Mouse (Mus musculus): Measurements from ENCODE around the gene Ctdspl. TPM values are rescaled to one million over a fixed set of nuclear protein-coding genes. Genes with fewer than 3 reads are reported as not detected.

Gene Ctdspl
- total RNA-seq, 2 experiments from 2014 or later: 16.0 to 17.5 TPM

DNA sequence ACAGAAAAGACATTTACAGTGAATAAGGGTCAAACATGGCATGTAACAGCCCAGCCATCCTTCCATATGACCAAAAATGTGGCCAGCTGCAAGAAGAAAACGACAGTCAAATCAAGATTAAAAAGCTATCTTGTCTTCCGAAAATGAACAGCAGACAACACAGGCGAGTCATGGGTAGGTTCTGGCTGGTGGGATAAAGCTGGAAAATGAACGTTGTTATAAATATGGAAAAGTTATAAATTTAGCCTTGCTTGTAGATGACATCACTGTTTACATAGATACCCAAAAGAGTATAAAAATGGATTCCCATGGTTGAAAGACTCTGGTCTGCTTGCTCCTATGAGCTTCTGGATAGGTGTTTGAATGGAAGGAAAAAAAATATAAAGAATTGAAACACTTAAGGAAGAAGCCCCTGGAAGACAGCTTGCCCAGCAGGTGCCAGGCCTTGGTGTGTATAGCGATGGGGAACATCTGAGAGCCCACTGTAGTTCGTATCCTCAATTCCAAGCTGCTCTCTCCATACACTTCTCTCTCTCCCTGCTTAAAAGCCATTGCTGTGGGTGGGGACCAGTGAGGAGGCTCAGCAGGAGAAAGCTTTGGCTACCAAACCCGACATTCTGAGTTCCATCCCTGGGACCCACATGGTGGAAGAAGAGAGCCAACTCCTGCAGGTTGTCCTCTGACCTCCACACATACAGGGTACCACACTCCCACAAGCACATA is 90.7 kb downstream of the Ctdspl start:
- intact Hi-C loops (cut with DNase I): no loop called here
- no peak for DNase-seq

GRCm38 (mm10) chr9:119021731-119022130 is 95.5 kb downstream of the Ctdspl start:
- intact Hi-C loops (cut with DNase I): no loop called here
- DNase-seq: no peak

- no peak for DNase-seq
- intact Hi-C loops (cut with DNase I): no loop called here
Observed at GRCm38 (mm10) chr9:119025263-119025662, 99.0 kb downstream of the Ctdspl start.

DNA sequence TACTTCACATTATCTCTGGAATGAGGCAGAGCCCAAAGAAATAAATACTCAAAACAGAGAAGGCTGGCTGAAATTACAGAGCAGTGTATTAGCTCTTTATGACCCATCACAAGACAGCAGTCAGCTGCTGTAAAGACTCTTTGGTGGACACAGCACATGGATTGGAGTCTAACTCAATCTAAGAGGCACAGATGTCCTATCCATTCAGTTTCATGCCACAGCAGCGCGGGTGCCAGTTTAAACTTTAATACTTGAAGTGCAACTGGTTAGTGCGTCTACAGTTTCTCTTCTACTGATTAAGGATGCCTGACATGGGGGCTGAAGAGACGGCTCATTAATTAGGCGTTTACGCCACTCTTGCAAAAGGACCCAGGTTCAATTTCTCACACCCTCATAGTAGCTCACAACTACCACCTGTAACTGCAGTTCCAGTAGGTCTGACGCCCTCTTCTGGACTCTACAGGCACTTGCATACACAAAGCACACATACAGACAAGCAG is 99.6 kb downstream of the Ctdspl start:
- intact Hi-C loops (cut with DNase I): no loop called here
- DNase-seq: no peak

DNA sequence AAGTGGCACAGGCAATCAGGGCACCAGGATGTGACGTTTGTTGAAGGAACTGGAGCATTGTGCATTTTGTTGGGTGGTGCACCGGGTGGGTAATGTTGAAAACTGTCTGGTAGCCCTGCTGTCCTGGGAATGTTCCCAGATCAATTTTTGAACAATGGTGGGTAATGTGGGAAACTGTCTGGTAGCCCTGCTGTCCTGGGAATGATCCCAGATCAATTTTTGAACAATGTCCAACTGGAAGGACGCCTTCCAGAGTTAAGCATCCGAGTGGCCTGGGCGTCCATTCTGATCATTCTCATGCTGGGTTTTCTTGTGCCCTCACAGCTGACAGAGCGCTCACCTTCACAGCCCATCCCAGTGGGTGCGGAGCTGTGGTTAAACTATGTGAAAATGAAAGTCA is 101.1 kb downstream of the Ctdspl start:
- intact Hi-C loops (cut with DNase I): no loop called here
- DNase-seq: no peak

- intact Hi-C loops (cut with DNase I): loop anchor here (1.0 to 2.0 kb wide), 2 partner anchors 26 to 108 kb away; no protein-coding TSS in a partner anchor
- DNase-seq: no peak
Observed at GRCm38 (mm10) chr9:119028226-119029195, 102.3 kb downstream of the Ctdspl start.

GRCm38 (mm10) chr9:119029568-119029967 is 103.3 kb downstream of the Ctdspl start:
- intact Hi-C loops (cut with DNase I): loop anchor here (1.0 to 2.0 kb wide), 2 partner anchors 27 to 109 kb away; no protein-coding TSS in a partner anchor
- peak; percentile 78 to 81 for DNase-seq

GRCm38 (mm10) chr9:119031038-119031437 is 104.8 kb downstream of the Ctdspl start:
- no peak for DNase-seq
- intact Hi-C loops (cut with DNase I): no loop called here

- peak; percentile 72 to 77 for DNase-seq
- intact Hi-C loops (cut with DNase I): no loop called here
Observed at GRCm38 (mm10) chr9:119031772-119032171, 105.5 kb downstream of the Ctdspl start.

DNA sequence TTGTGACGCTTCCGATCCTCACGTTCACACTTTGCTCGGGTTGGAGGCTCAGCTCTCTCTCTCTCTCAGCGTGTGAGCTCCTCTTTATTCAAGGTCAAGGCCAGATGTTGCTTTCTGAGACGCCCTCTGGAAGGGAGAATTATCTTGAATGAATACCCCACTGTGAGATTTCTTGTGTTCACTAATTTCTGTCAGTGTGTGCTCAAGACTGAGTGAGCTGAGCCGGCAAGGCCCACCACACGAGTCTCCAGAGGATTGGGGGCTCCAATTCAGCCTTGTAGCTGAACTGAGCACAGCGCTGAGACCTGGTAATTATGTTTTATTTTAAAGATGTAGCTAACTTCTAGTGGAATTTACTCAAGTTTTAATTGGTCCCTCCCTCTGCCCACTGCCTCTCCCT is 106.3 kb downstream of the Ctdspl start:
- intact Hi-C loops (cut with DNase I): no loop called here
- DNase-seq: no peak

DNA sequence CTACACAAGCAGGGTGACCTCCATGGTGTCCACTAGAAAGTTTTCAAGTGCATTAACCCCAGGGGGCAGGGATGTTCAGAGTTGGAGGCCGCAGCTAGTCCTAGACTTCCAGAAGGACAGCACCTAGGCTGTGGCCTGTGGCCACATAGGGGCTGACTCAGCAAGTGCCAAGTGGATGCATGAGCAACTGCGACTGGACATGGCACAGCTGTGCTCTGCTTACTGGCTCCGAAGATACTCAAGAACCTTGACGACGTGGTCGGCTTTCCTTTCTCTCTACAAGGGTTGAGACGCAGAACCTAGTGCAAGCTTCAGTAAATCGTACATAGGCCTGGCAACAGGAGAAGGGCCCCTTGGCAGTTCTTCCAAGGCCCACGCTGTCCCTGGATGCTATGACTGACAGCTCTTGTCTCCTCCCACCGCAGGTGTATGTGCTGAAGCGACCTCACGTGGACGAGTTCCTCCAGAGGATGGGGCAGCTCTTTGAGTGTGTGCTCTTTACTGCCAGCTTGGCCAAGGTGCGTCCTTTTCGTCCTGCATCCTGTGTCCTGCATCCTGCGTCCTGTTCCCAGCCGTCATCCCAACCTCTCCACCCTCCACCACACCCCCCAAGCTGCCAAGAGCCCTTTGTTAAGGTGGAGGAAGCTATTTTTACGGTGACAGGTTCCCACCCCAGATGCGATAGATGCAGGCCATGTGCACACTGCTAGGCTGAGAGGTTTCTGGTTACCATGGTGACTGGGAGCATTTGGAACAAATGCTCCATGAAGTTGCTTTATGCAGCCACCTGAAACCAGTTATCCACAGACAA is 107.1 kb downstream of the Ctdspl start:
- DNase-seq: no peak
- intact Hi-C loops (cut with DNase I): no loop called here

DNA sequence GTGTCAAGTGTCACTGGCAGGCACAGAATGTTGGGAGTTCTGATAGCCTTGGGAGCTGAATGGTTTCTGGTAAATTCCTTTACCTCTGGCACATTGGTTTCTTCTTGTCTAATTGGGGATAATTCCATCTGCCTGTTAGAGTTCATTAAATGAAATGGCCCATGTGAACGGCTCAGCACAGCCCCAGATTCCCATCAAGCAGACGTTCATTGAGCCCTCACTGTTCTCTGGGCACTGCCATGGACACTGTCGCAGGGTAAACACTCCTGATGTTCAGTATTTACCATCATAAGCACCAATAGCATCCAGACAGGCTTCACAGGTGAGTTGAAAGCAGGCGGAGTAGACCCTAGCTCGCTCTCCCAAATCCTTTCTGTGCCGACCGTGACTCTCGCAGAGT is 107.8 kb downstream of the Ctdspl start:
- DNase-seq: no peak
- intact Hi-C loops (cut with DNase I): no loop called here

- no peak for DNase-seq
- intact Hi-C loops (cut with DNase I): no loop called here
Observed at GRCm38 (mm10) chr9:119034676-119035665, 108.7 kb downstream of the Ctdspl start.

- intact Hi-C loops (cut with DNase I): loop anchor here (2.0 kb wide), 1 partner anchor 31 kb away; no protein-coding TSS in a partner anchor
Observed at GRCm38 (mm10) chr9:119035836-119036235, 109.6 kb downstream of the Ctdspl start.

DNA sequence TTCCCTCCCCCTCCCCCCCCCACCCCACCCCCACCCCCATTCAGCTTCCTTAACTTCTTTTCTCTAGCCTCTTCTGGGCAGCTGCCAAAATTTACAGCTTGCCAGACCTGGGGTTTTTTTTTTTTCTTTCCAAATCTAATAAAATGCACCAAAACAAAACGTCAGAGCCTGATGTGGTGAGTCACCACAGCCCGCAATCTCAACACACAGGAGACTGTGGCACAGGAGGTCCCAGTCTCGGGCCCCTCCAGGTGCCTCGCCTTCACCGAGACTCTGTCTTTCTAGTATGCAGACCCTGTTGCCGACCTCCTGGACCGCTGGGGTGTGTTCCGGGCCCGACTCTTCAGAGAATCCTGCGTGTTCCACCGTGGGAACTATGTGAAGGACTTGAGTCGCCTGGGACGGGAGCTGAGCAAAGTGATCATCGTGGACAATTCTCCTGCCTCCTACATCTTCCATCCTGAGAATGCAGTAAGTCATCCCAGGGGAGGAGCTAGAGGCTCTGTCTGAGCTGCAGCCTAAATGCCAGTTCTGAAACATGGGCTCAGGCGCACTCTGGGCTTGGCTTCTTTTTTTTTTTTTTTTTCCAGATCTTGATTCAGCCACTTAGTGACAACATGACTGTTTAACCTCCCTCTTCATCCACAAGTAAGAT is 111.0 kb downstream of the Ctdspl start:
- DNase-seq: peak; percentile 38 to 55
- intact Hi-C loops (cut with DNase I): loop anchor here (2.0 kb wide), 1 partner anchor 30 kb away; no protein-coding TSS in a partner anchor

More at GRCm38 (mm10) chr9:119035836-119036235, 109.6 kb downstream of the Ctdspl start:
- DNase-seq: peak; percentile 86

- intact Hi-C loops (cut with DNase I): no loop called here
- no peak for DNase-seq
Observed at GRCm38 (mm10) chr9:119038574-119038973, 112.3 kb downstream of the Ctdspl start.

- intact Hi-C loops (cut with DNase I): no loop called here
- DNase-seq: no peak
Observed at GRCm38 (mm10) chr9:119040101-119040775, 114.0 kb downstream of the Ctdspl start.
